In the genomic region with DNA sequence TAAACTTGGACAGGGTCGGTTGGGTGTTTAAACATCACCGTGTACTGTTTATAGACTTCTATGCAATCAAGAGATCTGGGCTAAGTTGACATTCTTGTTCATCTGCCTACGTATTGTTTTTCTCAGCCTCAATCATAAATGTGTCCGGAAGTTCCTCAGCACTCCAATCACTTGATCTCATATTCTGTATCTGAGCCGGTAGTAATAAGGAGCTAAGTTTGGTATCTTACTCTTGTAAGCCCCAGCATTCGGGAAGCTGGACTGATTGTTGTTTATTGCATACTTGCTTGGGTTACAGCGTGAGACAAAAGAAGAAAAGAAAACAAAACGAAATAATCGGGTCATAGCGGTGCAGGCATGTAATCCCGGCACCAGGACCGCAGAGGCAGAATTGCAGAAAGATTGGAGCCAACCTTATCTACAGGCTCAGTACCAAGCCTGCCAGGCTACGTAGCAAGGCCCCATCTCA, we compare ENCODE assay signal across 8 mouse cellular contexts. TPM values are rescaled to one million over a fixed set of nuclear protein-coding genes. Genes with fewer than 3 reads are reported as not detected.
DNase-seq lines count a peak whose midpoint lies in the region; ATAC-seq and TF ChIP-seq lines count a peak whose summit lies in the region.

No protein-coding gene starts in this region.

- no peaks in the 10 kb centered on the region for H3K9me3 ChIP-seq in hindbrain, embryonic 16.5 days (ENCODE audit: control insufficient read depth, low read length)
- no peaks in the 10 kb centered on the region for H3K9me3 ChIP-seq in midbrain, embryonic 15.5 days

- peak overlapping the region; percentile 84 for H3K27ac ChIP-seq in thymus, adult 2 months (ENCODE audit: control insufficient read depth, insufficient read depth, low read length)
- peak overlapping the region; percentile 98 for H3K27ac ChIP-seq in hindbrain, embryonic 16.5 days (ENCODE audit: low read depth, low read length)
- peak overlapping the region; percentile 93 for H3K27ac ChIP-seq in midbrain, embryonic 15.5 days

- peak overlapping the region; percentile 85 for H3K4me2 ChIP-seq in hindbrain, embryonic 16.5 days (ENCODE audit: low read length)
- peak overlapping the region; percentile 67 for H3K4me2 ChIP-seq in midbrain, embryonic 15.5 days

- peaks cover 12% of the 10 kb centered on the region for H3K4me1 ChIP-seq in thymus, adult 2 months (replicated peaks; ENCODE audit: control insufficient read depth, insufficient read depth, low read length)
- H3K4me1 ChIP-seq in hindbrain, embryonic 16.5 days (ENCODE audit: control insufficient read depth, insufficient read depth, low read depth, low read length), result peaks cover 28% of the 10 kb centered on the region
- peaks cover 40% of the 10 kb centered on the region for H3K4me1 ChIP-seq in midbrain, embryonic 15.5 days

- intact Hi-C loops in gastrocnemius, postnatal 36 days (cut with DNase I), result no loop called here

- no peak for ATAC-seq in hindbrain, embryonic 16.5 days
- peak; percentile 8; the same call in 1 of the 2 replicates for ATAC-seq in midbrain, embryonic 15.5 days (replicated peaks)

- TF ChIP-seq CTCF in thymus, adult 2 months (IDR thresholded peaks at IDR 0.05; ENCODE audit: borderline replicate concordance, control insufficient read depth, extremely low read depth, insufficient read depth, low read length, poor library complexity), result no peak

- no peak for TF ChIP-seq POLR2A in thymus, adult 2 months (IDR thresholded peaks at IDR 0.05; ENCODE audit: control insufficient read depth, extremely low read depth, insufficient read depth, low read length, poor library complexity)

- 20% methylated on average over 13 of the region's 13 CpGs for WGBS in thymus, adult 2 months
- 35% methylated on average over 13 of the region's 13 CpGs for WGBS in hindbrain, embryonic 16.5 days
- WGBS in midbrain, embryonic 15.5 days, result 40% methylated on average over 13 of the region's 13 CpGs

- H3K36me3 ChIP-seq in thymus, adult 2 months (ENCODE audit: control insufficient read depth, insufficient read depth, low read length), result no peaks in the 10 kb centered on the region
- no peaks in the 10 kb centered on the region for H3K36me3 ChIP-seq in hindbrain, embryonic 16.5 days (ENCODE audit: control insufficient read depth, insufficient read depth, low read length)
- no peaks in the 10 kb centered on the region for H3K36me3 ChIP-seq in midbrain, embryonic 15.5 days (replicated peaks)

- H3K9ac ChIP-seq in hindbrain, embryonic 16.5 days (ENCODE audit: low read depth, low read length), result peak overlapping the region; percentile 97
- H3K9ac ChIP-seq in midbrain, embryonic 15.5 days, result peak overlapping the region; percentile 65

- peak; percentile 27 for DNase-seq in embryo, embryonic 10 days (ENCODE audit: low spot score)
- DNase-seq in embryo, embryonic 9.5 days (ENCODE audit: extremely low spot score), result no peak
- DNase-seq in thymus, adult 2 months, result no peak
- no peak for DNase-seq in thymus, postnatal 0 days (ENCODE audit: low spot score)
- no peak for DNase-seq in right cerebral cortex, postnatal 25 days
- no peak for DNase-seq in gastrocnemius, postnatal 36 days

- peak overlapping the region; percentile 99 for H3K4me3 ChIP-seq in thymus, adult 2 months (ENCODE audit: control insufficient read depth, insufficient read depth, low read length)
- peak overlapping the region; percentile 92 for H3K4me3 ChIP-seq in hindbrain, embryonic 16.5 days (ENCODE audit: low read length)
- peak overlapping the region; percentile 87 for H3K4me3 ChIP-seq in midbrain, embryonic 15.5 days

- no peaks in the 10 kb centered on the region for H3K27me3 ChIP-seq in thymus, adult 2 months (ENCODE audit: control insufficient read depth, insufficient read depth, low read length)
- no peaks in the 10 kb centered on the region for H3K27me3 ChIP-seq in hindbrain, embryonic 16.5 days (replicated peaks; ENCODE audit: control insufficient read depth, insufficient read depth, low read length)
- H3K27me3 ChIP-seq in midbrain, embryonic 15.5 days (replicated peaks), result no peaks in the 10 kb centered on the region

RNA-seq across cellular contexts. Expression of gene Tm9sf3, which starts 0.6 kb away (rescaled TPM):
- polyA plus RNA-seq in thymus, adult 2 months (2012; rRNA removed), result 56.9 and 59.7 TPM in 2 replicates
- 118 and 131 TPM in 2 replicates for polyA plus RNA-seq in thymus, postnatal 0 days (2015; fragmentation: Nextera tagmentation; extraction: Ambion mirVana)
- 80.3 and 89.3 TPM in 2 replicates for polyA plus RNA-seq in hindbrain, embryonic 16.5 days (2015; fragmentation: Nextera tagmentation; extraction: Ambion mirVana)
- 85.4 and 87.8 TPM in 2 replicates for polyA plus RNA-seq in midbrain, embryonic 15.5 days (2015; fragmentation: Nextera tagmentation; extraction: Ambion mirVana)
- 10 to 100 TPM; 57.8 to 63.3 TPM for total RNA-seq in gastrocnemius, postnatal 36 days (2021)

RNA-seq across cellular contexts. Expression of gene Tll2, which starts 57.7 kb away (rescaled TPM):
- polyA plus RNA-seq in thymus, adult 2 months (2012; rRNA removed), result 0.05 and 0.09 TPM in 2 replicates
- 0.08 and 0.14 TPM in 2 replicates for polyA plus RNA-seq in thymus, postnatal 0 days (2015; fragmentation: Nextera tagmentation; extraction: Ambion mirVana)
- 0.91 and 1.1 TPM in 2 replicates for polyA plus RNA-seq in hindbrain, embryonic 16.5 days (2015; fragmentation: Nextera tagmentation; extraction: Ambion mirVana)
- 1.3 and 1.6 TPM in 2 replicates for polyA plus RNA-seq in midbrain, embryonic 15.5 days (2015; fragmentation: Nextera tagmentation; extraction: Ambion mirVana)
- under 1 TPM; 0.07 to 0.08 TPM for total RNA-seq in gastrocnemius, postnatal 36 days (2021)
